Mouse (Mus musculus) skeletal muscle tissue, adult 2 months (tissue): ENCODE data around the gene Fnbp4.

ENCODE experiments used
- DNase-seq: peaks from one replicate; pipeline ENCODE4 v3.0.0-alpha.2; 2012; ENCODE audit warnings: low read depth, low spot score

Fnbp4 gene

GRCm38 (mm10) chr2:90745053-90745678 lies at the start of gene Fnbp4:
TSS of gene Fnbp4 (plus strand) at chr2:90745370.
- peak; percentile 99 for DNase-seq

GRCm38 (mm10) chr2:90700943-90701342 lies 44.2 kb upstream of the Fnbp4 start:
- DNase-seq, result no peak

- no peak for DNase-seq
Observed at GRCm38 (mm10) chr2:90708548-90708947, 36.6 kb upstream of the Fnbp4 start.

GRCm38 (mm10) chr2:90715555-90716092 lies 29.5 kb upstream of the Fnbp4 start:
- no peak for DNase-seq

GRCm38 (mm10) chr2:90717366-90717765 lies 27.8 kb upstream of the Fnbp4 start:
- no peak for DNase-seq

- no peak for DNase-seq
Observed at GRCm38 (mm10) chr2:90717948-90718347, 27.2 kb upstream of the Fnbp4 start.

- no peak for DNase-seq
Observed at GRCm38 (mm10) chr2:90726818-90727217, 18.4 kb upstream of the Fnbp4 start.

GRCm38 (mm10) chr2:90735326-90735725 lies 9.8 kb upstream of the Fnbp4 start:
- DNase-seq, result no peak

GRCm38 (mm10) chr2:90738801-90739200 lies 6.4 kb upstream of the Fnbp4 start:
- no peak for DNase-seq

- no peak for DNase-seq
Observed at GRCm38 (mm10) chr2:90739327-90739726, 5.8 kb upstream of the Fnbp4 start.

- no peak for DNase-seq
Observed at GRCm38 (mm10) chr2:90739921-90740320, 5.2 kb upstream of the Fnbp4 start.

- DNase-seq, result no peak
Observed at GRCm38 (mm10) chr2:90744285-90745052, 701 bp upstream of the Fnbp4 start.

GRCm38 (mm10) chr2:90745740-90746537 lies 769 bp downstream of the Fnbp4 start:
- no peak for DNase-seq

GRCm38 (mm10) chr2:90746538-90746865 lies 1.3 kb downstream of the Fnbp4 start:
- no peak for DNase-seq

- no peak for DNase-seq
Observed at GRCm38 (mm10) chr2:90747131-90747530, 2.0 kb downstream of the Fnbp4 start.

GRCm38 (mm10) chr2:90749676-90750459 lies 4.7 kb downstream of the Fnbp4 start:
- no peak for DNase-seq

- DNase-seq, result no peak
Observed at GRCm38 (mm10) chr2:90753565-90753964, 8.4 kb downstream of the Fnbp4 start.

GRCm38 (mm10) chr2:90754188-90754587 lies 9.0 kb downstream of the Fnbp4 start:
- DNase-seq, result no peak

GRCm38 (mm10) chr2:90765123-90765522 lies 20.0 kb downstream of the Fnbp4 start:
- DNase-seq, result no peak

GRCm38 (mm10) chr2:90781323-90781722 lies 36.2 kb downstream of the Fnbp4 start:
- no peak for DNase-seq

GRCm38 (mm10) chr2:90781938-90782337 lies 36.8 kb downstream of the Fnbp4 start:
- no peak for DNase-seq
